Mouse (Mus musculus): ENCODE measurements around the gene Chpt1. TPM values are rescaled to one million over a fixed set of nuclear protein-coding genes. Genes with fewer than 3 reads are reported as not detected.
"Not testable (repeated sequence)": the region's sequence is repeated elsewhere in the genome, so short reads cannot be mapped to it uniquely, and the experiment has no call there.

Gene Chpt1
- 5.2 and 5.7 TPM in 2 replicates for polyA plus RNA-seq (2015; fragmentation: Nextera tagmentation; extraction: Ambion mirVana)

GRCm38 (mm10) chr10:88503421-88504314 lies at the start of gene Chpt1:
Chpt1 (minus strand) TSS chr10:88504073.
- Histone ChIP-seq H3K4me1 (peaks cover 17% of the 10 kb centered on the region), H3K9ac (peak within 1 kb of the TSS; percentile 87), H3K27ac (peak within 1 kb of the TSS; percentile 28), H3K4me3 (peak within 1 kb of the TSS; percentile 75), H3K36me3 (ENCODE audit: poor library complexity, severe bottlenecking) (no peaks in the 10 kb centered on the region), H3K4me2 (peak within 1 kb of the TSS; percentile 75), H3K9me3 (replicated peaks) (no peaks in the 10 kb centered on the region), H3K27me3 (no peaks in the 10 kb centered on the region)
- under 1% methylated on average over 30 of the region's 80 CpGs for WGBS
- ATAC-seq: peak; percentile 95

GRCm38 (mm10) chr10:88552738-88553137 lies 48.9 kb upstream of the Chpt1 start:
- no peak for ATAC-seq
- Histone ChIP-seq H3K4me3 (no peak overlapping the region), H3K27ac (no peak overlapping the region), H3K36me3 (ENCODE audit: poor library complexity, severe bottlenecking) (no peaks in the 10 kb centered on the region), H3K9ac (no peak overlapping the region), H3K4me1 (no peaks in the 10 kb centered on the region), H3K27me3 (no peaks in the 10 kb centered on the region), H3K9me3 (replicated peaks) (no peaks in the 10 kb centered on the region), H3K4me2 (no peak overlapping the region)
- WGBS: 94% methylated on average over 2 of the region's 2 CpGs

- Histone ChIP-seq H3K9me3 (replicated peaks) (no peaks in the 10 kb centered on the region), H3K4me2 (no peak overlapping the region), H3K4me1 (no peaks in the 10 kb centered on the region), H3K27me3 (no peaks in the 10 kb centered on the region), H3K9ac (no peak overlapping the region), H3K4me3 (no peak overlapping the region), H3K36me3 (ENCODE audit: poor library complexity, severe bottlenecking) (no peaks in the 10 kb centered on the region), H3K27ac (no peak overlapping the region)
- no peak for ATAC-seq
- WGBS: 81% methylated on average over 3 of the region's 3 CpGs
Observed at GRCm38 (mm10) chr10:88550225-88550624, 46.4 kb upstream of the Chpt1 start.

- H3K4me3 ChIP-seq: no peak overlapping the region
- H3K9ac ChIP-seq: no peak overlapping the region
- H3K36me3 ChIP-seq (ENCODE audit: poor library complexity, severe bottlenecking): no peaks in the 10 kb centered on the region
- WGBS: 44% methylated on average over 2 of the region's 2 CpGs
- H3K27ac ChIP-seq: no peak overlapping the region
- H3K4me1 ChIP-seq: no peaks in the 10 kb centered on the region
- H3K9me3 ChIP-seq (replicated peaks): peaks cover 4% of the 10 kb centered on the region; the same call in 1 of the 2 replicates
- ATAC-seq: no peak
- H3K27me3 ChIP-seq: no peaks in the 10 kb centered on the region
- H3K4me2 ChIP-seq: no peak overlapping the region
Observed at GRCm38 (mm10) chr10:88547635-88548034, 43.8 kb upstream of the Chpt1 start.

- Histone ChIP-seq H3K4me3 (no peak overlapping the region), H3K4me1 (no peaks in the 10 kb centered on the region), H3K9me3 (replicated peaks) (no peaks in the 10 kb centered on the region), H3K36me3 (ENCODE audit: poor library complexity, severe bottlenecking) (no peaks in the 10 kb centered on the region), H3K27me3 (no peaks in the 10 kb centered on the region), H3K9ac (no peak overlapping the region), H3K4me2 (no peak overlapping the region), H3K27ac (no peak overlapping the region)
- ATAC-seq: no peak
- WGBS: 74% methylated on average over 5 of the region's 5 CpGs
Observed at GRCm38 (mm10) chr10:88530631-88531030, 26.8 kb upstream of the Chpt1 start.

GRCm38 (mm10) chr10:88524016-88524415 lies 20.1 kb upstream of the Chpt1 start:
- 92% methylated on average over 2 of the region's 2 CpGs for WGBS
- Histone ChIP-seq H3K4me3 (no peak overlapping the region), H3K36me3 (ENCODE audit: poor library complexity, severe bottlenecking) (no peaks in the 10 kb centered on the region), H3K9ac (no peak overlapping the region), H3K27me3 (no peaks in the 10 kb centered on the region), H3K27ac (no peak overlapping the region), H3K4me1 (no peaks in the 10 kb centered on the region), H3K4me2 (no peak overlapping the region), H3K9me3 (replicated peaks) (no peaks in the 10 kb centered on the region)
- ATAC-seq: no peak

- H3K4me3 ChIP-seq: no peak overlapping the region
- H3K4me1 ChIP-seq: no peaks in the 10 kb centered on the region
- WGBS: 73% methylated on average over 1 of the region's 1 CpGs
- no peaks in the 10 kb centered on the region for H3K9me3 ChIP-seq (replicated peaks)
- ATAC-seq: no peak
- no peak overlapping the region for H3K9ac ChIP-seq
- H3K4me2 ChIP-seq: no peak overlapping the region
- H3K36me3 ChIP-seq (ENCODE audit: poor library complexity, severe bottlenecking): no peaks in the 10 kb centered on the region
- H3K27me3 ChIP-seq: no peaks in the 10 kb centered on the region
- H3K27ac ChIP-seq: no peak overlapping the region
Observed at GRCm38 (mm10) chr10:88523212-88523611, 19.3 kb upstream of the Chpt1 start.

- ATAC-seq: no peak
- H3K4me3 ChIP-seq: no peak overlapping the region
- 90% methylated on average over 8 of the region's 8 CpGs for WGBS
- H3K9ac ChIP-seq: no peak overlapping the region
- no peaks in the 10 kb centered on the region for H3K9me3 ChIP-seq (replicated peaks)
- no peak overlapping the region for H3K27ac ChIP-seq
- no peak overlapping the region for H3K4me2 ChIP-seq
- H3K27me3 ChIP-seq: no peaks in the 10 kb centered on the region
- H3K36me3 ChIP-seq (ENCODE audit: poor library complexity, severe bottlenecking): no peaks in the 10 kb centered on the region
- H3K4me1 ChIP-seq: no peaks in the 10 kb centered on the region
Observed at GRCm38 (mm10) chr10:88522795-88523194, 18.9 kb upstream of the Chpt1 start.

GRCm38 (mm10) chr10:88515049-88515448 lies 11.2 kb upstream of the Chpt1 start:
- H3K9ac ChIP-seq, ATAC-seq: not testable (repeated sequence)
- WGBS: 91% methylated on average over 7 of the region's 7 CpGs

GRCm38 (mm10) chr10:88514495-88514894 lies 10.6 kb upstream of the Chpt1 start:
- ATAC-seq: no peak
- H3K4me1 ChIP-seq: no peaks in the 10 kb centered on the region
- H3K27me3 ChIP-seq: no peaks in the 10 kb centered on the region
- H3K27ac ChIP-seq: no peak overlapping the region
- WGBS: 56% methylated on average over 2 of the region's 2 CpGs
- no peaks in the 10 kb centered on the region for H3K36me3 ChIP-seq (ENCODE audit: poor library complexity, severe bottlenecking)
- H3K9ac ChIP-seq: no peak overlapping the region
- no peaks in the 10 kb centered on the region for H3K9me3 ChIP-seq (replicated peaks)
- H3K4me2 ChIP-seq: no peak overlapping the region
- H3K4me3 ChIP-seq: no peak overlapping the region

More at GRCm38 (mm10) chr10:88515049-88515448, 11.2 kb upstream of the Chpt1 start:
- H3K27ac ChIP-seq; H3K27me3 ChIP-seq; H3K36me3 ChIP-seq (ENCODE audit: poor library complexity, severe bottlenecking); H3K9me3 ChIP-seq (replicated peaks); H3K4me3 ChIP-seq; H3K4me2 ChIP-seq; H3K4me1 ChIP-seq: not testable (repeated sequence)

GRCm38 (mm10) chr10:88513574-88514135 lies 9.8 kb upstream of the Chpt1 start:
- 72% methylated on average over 8 of the region's 8 CpGs for WGBS
- H3K27me3 ChIP-seq: no peaks in the 10 kb centered on the region
- no peaks in the 10 kb centered on the region for H3K4me1 ChIP-seq
- H3K4me2 ChIP-seq: no peak overlapping the region
- H3K27ac ChIP-seq: no peak overlapping the region
- H3K4me3 ChIP-seq: no peak overlapping the region
- H3K9ac ChIP-seq: no peak overlapping the region
- H3K9me3 ChIP-seq (replicated peaks): no peaks in the 10 kb centered on the region
- no peaks in the 10 kb centered on the region for H3K36me3 ChIP-seq (ENCODE audit: poor library complexity, severe bottlenecking)
- ATAC-seq: no peak

- Histone ChIP-seq H3K4me3 (no peak overlapping the region), H3K36me3 (ENCODE audit: poor library complexity, severe bottlenecking) (no peaks in the 10 kb centered on the region), H3K4me2 (no peak overlapping the region), H3K4me1 (no peaks in the 10 kb centered on the region), H3K27me3 (no peaks in the 10 kb centered on the region), H3K9ac (no peak overlapping the region), H3K9me3 (replicated peaks) (no peaks in the 10 kb centered on the region), H3K27ac (no peak overlapping the region)
- 91% methylated on average over 9 of the region's 9 CpGs for WGBS
- no peak for ATAC-seq
Observed at GRCm38 (mm10) chr10:88511355-88511754, 7.5 kb upstream of the Chpt1 start.
